Mouse (Mus musculus): ENCODE results near the gene Nupl2. TPM values are rescaled to one million over a fixed set of nuclear protein-coding genes. Genes with fewer than 3 reads are reported as not detected.

Nupl2 gene
- polyA plus RNA-seq, 1 experiment from 2014 or later: 8.0 TPM

DNA sequence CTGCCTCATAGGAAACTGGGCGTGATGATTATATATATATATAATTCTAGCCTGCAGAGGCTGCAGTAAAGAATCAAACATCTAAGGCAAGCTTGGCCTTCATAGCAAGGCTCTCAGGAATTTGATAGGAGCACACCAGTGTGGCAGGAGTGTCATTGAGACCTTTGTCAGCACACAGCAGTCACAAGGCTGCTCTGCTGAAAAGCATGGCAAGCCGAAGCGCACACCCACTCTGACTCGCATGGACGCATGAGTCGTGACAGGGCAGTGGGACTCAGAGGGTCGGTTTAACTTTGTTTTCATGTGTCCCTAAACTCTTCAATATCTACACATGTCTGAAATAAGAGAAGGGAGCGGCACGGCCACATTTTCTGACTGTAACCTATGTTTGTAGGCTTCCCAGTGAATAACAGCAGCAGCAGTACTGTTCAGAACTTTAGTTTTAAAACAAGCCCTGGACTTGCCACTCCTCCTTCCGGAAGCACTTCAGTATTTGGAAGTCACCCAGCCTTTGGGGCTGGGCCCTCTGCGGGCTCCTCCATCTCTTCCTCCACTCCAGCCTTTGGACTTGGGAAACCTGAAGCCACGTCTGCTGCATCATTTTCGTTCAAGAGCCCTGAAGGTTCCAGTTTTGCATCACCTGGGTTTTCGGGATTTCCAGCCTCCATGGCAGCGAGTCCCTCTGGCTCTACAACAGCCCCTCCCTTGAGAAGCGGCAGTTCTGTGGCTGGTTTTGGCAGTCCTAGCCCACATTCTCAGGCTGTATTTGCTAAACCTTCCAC lies 16.9 kb downstream of the Nupl2 start:
- 89% methylated on average over 16 of the region's 16 CpGs for WGBS
- Histone ChIP-seq H3K4me1 (ENCODE audit: insufficient read depth, low read depth, low read length) (no peaks in the 10 kb centered on the region), H3K27ac (ENCODE audit: low read length) (no peak overlapping the region), H3K4me3 (ENCODE audit: low read depth, low read length) (no peak overlapping the region), H3K9ac (replicated peaks; ENCODE audit: low read depth) (no peak overlapping the region), H3K4me2 (replicated peaks; ENCODE audit: low read depth, low read length) (no peak overlapping the region), H3K36me3 (ENCODE audit: insufficient read depth, low read length) (peaks cover 5% of the 10 kb centered on the region; the same call in 1 of the 2 replicates), H3K9me3 (ENCODE audit: low read length) (no peaks in the 10 kb centered on the region), H3K27me3 (replicated peaks; ENCODE audit: insufficient read depth, low read length) (no peaks in the 10 kb centered on the region)
- ATAC-seq (no peak), DNase-seq (ENCODE audit: low spot score) (no peak)
- no peak for TF ChIP-seq EP300 (IDR thresholded peaks at IDR 0.05)
- TF ChIP-seq CTCF (IDR thresholded peaks at IDR 0.05): no peak

DNA sequence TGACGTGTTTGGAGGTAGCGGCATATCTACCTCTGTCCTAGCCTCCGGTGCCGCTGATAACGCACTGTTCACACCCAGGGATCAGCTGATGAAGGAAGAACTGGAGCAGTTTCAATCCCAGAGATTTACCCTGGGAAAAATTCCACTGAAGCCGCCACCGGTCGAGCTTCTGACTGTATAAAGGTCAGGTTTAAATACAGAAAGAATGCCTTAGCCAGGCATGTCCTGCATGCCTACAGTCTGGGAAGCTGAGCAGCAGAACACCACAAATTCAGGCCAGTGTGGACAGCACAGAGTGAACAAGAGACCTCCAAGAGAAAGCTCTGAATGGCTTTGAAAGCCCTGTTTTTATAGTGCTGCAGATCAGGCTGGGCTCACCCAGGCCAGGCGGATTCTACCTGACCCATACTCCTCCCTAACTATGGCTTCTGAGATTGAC lies 17.6 kb downstream of the Nupl2 start:
- Histone ChIP-seq H3K9me3 (ENCODE audit: low read length) (no peaks in the 10 kb centered on the region), H3K4me1 (ENCODE audit: insufficient read depth, low read depth, low read length) (no peaks in the 10 kb centered on the region), H3K4me2 (replicated peaks; ENCODE audit: low read depth, low read length) (no peak overlapping the region), H3K9ac (replicated peaks; ENCODE audit: low read depth) (no peak overlapping the region), H3K36me3 (ENCODE audit: insufficient read depth, low read length) (peaks cover 5% of the 10 kb centered on the region; the same call in 1 of the 2 replicates), H3K27me3 (replicated peaks; ENCODE audit: insufficient read depth, low read length) (no peaks in the 10 kb centered on the region), H3K27ac (ENCODE audit: low read length) (no peak overlapping the region), H3K4me3 (ENCODE audit: low read depth, low read length) (no peak overlapping the region)
- no peak for ATAC-seq
- DNase-seq (ENCODE audit: low spot score): no peak
- 90% methylated on average over 9 of the region's 9 CpGs for WGBS
- TF ChIP-seq CTCF (IDR thresholded peaks at IDR 0.05) (no peak), EP300 (IDR thresholded peaks at IDR 0.05) (no peak)

DNA sequence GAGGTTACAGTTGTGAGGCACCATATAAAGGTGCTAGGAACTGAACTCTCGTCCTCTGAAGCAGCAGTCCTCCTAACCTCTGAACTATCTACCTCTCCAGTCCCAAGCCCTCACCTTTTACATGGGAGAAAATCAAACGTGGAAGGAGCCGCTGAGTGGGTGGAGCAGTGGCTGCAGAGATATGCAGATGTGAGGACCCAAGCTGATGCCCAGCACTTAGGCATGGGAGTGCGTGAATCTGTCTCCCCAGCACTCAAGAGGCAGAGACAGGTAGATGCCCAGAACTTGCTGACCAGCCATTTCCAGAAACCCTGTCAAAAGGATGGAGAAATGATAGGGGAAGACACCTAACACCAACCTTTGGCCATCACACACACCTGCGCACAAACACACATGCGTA lies 18.3 kb downstream of the Nupl2 start:
- H3K4me3 ChIP-seq (ENCODE audit: low read depth, low read length): no peak overlapping the region
- DNase-seq (ENCODE audit: low spot score) (no peak), ATAC-seq (no peak)
- no peaks in the 10 kb centered on the region for H3K27me3 ChIP-seq (replicated peaks; ENCODE audit: insufficient read depth, low read length)
- H3K27ac ChIP-seq (ENCODE audit: low read length): no peak overlapping the region
- H3K4me1 ChIP-seq (ENCODE audit: insufficient read depth, low read depth, low read length): no peaks in the 10 kb centered on the region
- no peak for TF ChIP-seq CTCF (IDR thresholded peaks at IDR 0.05)
- TF ChIP-seq EP300 (IDR thresholded peaks at IDR 0.05): no peak
- no peaks in the 10 kb centered on the region for H3K9me3 ChIP-seq (ENCODE audit: low read length)
- 88% methylated on average over 6 of the region's 6 CpGs for WGBS
- no peak overlapping the region for H3K9ac ChIP-seq (replicated peaks; ENCODE audit: low read depth)
- no peak overlapping the region for H3K4me2 ChIP-seq (replicated peaks; ENCODE audit: low read depth, low read length)
- peaks cover 5% of the 10 kb centered on the region; the same call in 1 of the 2 replicates for H3K36me3 ChIP-seq (ENCODE audit: insufficient read depth, low read length)

DNA sequence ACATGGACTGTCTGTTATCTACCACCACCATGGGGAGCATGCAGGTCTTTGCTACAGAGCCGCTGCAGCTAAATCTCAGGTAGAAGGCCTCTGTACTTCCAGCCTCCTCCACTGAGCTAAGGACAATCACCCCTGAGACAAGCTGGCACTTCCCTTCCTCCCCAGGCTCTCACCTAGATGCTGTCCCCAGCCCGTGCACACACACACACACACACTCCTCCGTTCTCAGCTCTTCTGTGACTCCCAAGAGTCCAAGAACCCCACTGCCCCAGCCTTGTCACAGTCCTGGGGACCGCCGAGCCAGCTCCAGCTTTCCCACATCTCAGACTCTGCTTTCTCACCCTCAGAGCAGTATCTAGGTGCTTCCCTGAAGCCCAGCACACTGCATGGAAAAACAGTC lies 19.2 kb downstream of the Nupl2 start:
- WGBS: 94% methylated on average over 5 of the region's 5 CpGs
- no peak for DNase-seq (ENCODE audit: low spot score)
- peaks cover 5% of the 10 kb centered on the region; the same call in 1 of the 2 replicates for H3K36me3 ChIP-seq (ENCODE audit: insufficient read depth, low read length)
- H3K4me2 ChIP-seq (replicated peaks; ENCODE audit: low read depth, low read length): no peak overlapping the region
- no peak for TF ChIP-seq EP300 (IDR thresholded peaks at IDR 0.05)
- TF ChIP-seq CTCF (IDR thresholded peaks at IDR 0.05): no peak
- no peaks in the 10 kb centered on the region for H3K9me3 ChIP-seq (ENCODE audit: low read length)
- no peaks in the 10 kb centered on the region for H3K4me1 ChIP-seq (ENCODE audit: insufficient read depth, low read depth, low read length)
- no peak overlapping the region for H3K27ac ChIP-seq (ENCODE audit: low read length)
- H3K27me3 ChIP-seq (replicated peaks; ENCODE audit: insufficient read depth, low read length): no peaks in the 10 kb centered on the region
- ATAC-seq: no peak
- H3K9ac ChIP-seq (replicated peaks; ENCODE audit: low read depth): no peak overlapping the region
- H3K4me3 ChIP-seq (ENCODE audit: low read depth, low read length): no peak overlapping the region

DNA sequence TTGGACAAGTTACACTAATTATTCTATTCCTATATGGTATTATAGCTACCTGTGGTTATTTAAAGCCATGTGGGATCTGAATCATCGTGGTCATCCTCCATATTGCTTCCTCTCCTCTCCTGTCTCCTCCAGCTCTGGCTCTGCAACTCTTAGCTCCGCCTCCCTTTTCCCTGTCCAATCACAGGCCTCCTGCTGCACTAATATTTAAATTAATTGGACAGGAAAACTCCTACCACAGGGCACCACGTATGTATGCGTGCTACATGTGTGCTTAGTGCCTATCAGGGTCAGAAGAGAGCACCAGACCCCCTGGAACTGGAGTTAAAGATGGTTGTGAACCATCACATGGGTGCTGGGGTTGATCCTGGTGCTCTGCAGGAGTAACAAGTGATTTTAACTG lies 23.7 kb downstream of the Nupl2 start:
- H3K9me3 ChIP-seq (ENCODE audit: low read length): no peaks in the 10 kb centered on the region
- DNase-seq (ENCODE audit: low spot score) (no peak), ATAC-seq (no peak)
- no peak overlapping the region for H3K4me3 ChIP-seq (ENCODE audit: low read depth, low read length)
- H3K27ac ChIP-seq (ENCODE audit: low read length): no peak overlapping the region
- no peak for TF ChIP-seq EP300 (IDR thresholded peaks at IDR 0.05)
- no peak for TF ChIP-seq CTCF (IDR thresholded peaks at IDR 0.05)
- 67% methylated on average over 4 of the region's 4 CpGs for WGBS
- no peaks in the 10 kb centered on the region for H3K36me3 ChIP-seq (ENCODE audit: insufficient read depth, low read length)
- H3K27me3 ChIP-seq (replicated peaks; ENCODE audit: insufficient read depth, low read length): no peaks in the 10 kb centered on the region
- no peaks in the 10 kb centered on the region for H3K4me1 ChIP-seq (ENCODE audit: insufficient read depth, low read depth, low read length)
- H3K4me2 ChIP-seq (replicated peaks; ENCODE audit: low read depth, low read length): no peak overlapping the region
- H3K9ac ChIP-seq (replicated peaks; ENCODE audit: low read depth): no peak overlapping the region

DNA sequence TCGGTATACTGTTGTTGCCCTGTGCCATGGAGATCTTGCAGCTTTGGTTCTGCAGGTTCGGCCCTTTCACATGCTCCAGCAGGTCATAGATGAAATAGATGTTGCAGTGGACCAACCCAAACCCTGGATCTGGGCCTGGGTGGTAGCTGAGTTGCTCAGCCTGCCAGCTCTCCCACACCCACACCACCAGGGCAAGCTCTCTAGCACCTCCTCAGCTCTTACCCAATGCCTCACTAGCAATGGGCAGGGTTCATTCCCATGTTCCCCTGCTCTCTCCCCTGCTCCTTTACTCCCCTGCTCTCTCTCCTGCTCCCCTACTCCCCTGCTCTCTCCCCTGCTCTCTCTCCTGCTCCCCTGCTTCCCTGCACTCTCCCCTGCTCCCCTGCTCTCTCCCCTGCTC lies 27.1 kb downstream of the Nupl2 start:
- no peak for TF ChIP-seq CTCF (IDR thresholded peaks at IDR 0.05)
- TF ChIP-seq EP300 (IDR thresholded peaks at IDR 0.05): no peak
- 63% methylated on average over 2 of the region's 2 CpGs for WGBS
- H3K4me3 ChIP-seq (ENCODE audit: low read depth, low read length): no peak overlapping the region
- H3K4me1 ChIP-seq (ENCODE audit: insufficient read depth, low read depth, low read length): no peaks in the 10 kb centered on the region
- H3K4me2 ChIP-seq (replicated peaks; ENCODE audit: low read depth, low read length): no peak overlapping the region
- H3K36me3 ChIP-seq (ENCODE audit: insufficient read depth, low read length): no peaks in the 10 kb centered on the region
- ATAC-seq: peak; percentile 83
- H3K9me3 ChIP-seq (ENCODE audit: low read length): no peaks in the 10 kb centered on the region
- no peak overlapping the region for H3K27ac ChIP-seq (ENCODE audit: low read length)
- H3K27me3 ChIP-seq (replicated peaks; ENCODE audit: insufficient read depth, low read length): no peaks in the 10 kb centered on the region
- peak; percentile 61 for DNase-seq (ENCODE audit: low spot score)
- H3K9ac ChIP-seq (replicated peaks; ENCODE audit: low read depth): no peak overlapping the region
